1 mouse cellular context compared by ENCODE assay signal in genomic region chr11:117803166-117803688, GRCm38 (mm10).
TF ChIP-seq lines count a peak whose summit lies in the region.

No protein-coding gene starts in this region.

TF ChIP-seq in MEL, 35 proteins besides CTCF, POLR2A, EP300 and RAD21 (continued from another document):
- TF ChIP-seq ZMIZ1 (IDR thresholded peaks at IDR 0.05; ENCODE audit: low read depth, low read length) (no peak), RCOR1 (IDR thresholded peaks at IDR 0.05; ENCODE audit: low read depth, low read length) (no peak), ZKSCAN1 (IDR thresholded peaks at IDR 0.05; ENCODE audit: low read depth, low read length) (no peak), E2F4 (IDR thresholded peaks at IDR 0.05; ENCODE audit: borderline replicate concordance, low read depth, low read length) (no peak), TBP (IDR thresholded peaks at IDR 0.05; ENCODE audit: low read depth, low read length) (no peak), SMC3 (IDR thresholded peaks at IDR 0.05; ENCODE audit: low read depth, low read length) (no peak), USF1 (IDR thresholded peaks at IDR 0.05; ENCODE audit: low read depth, low read length) (no peak), NELFE (IDR thresholded peaks at IDR 0.05; ENCODE audit: low read depth, low read length) (no peak), BHLHE40 (IDR thresholded peaks at IDR 0.05; ENCODE audit: borderline replicate concordance, low read depth, low read length) (no peak), CHD1 (IDR thresholded peaks at IDR 0.05; ENCODE audit: low read depth, low read length) (no peak), ZNF384 (IDR thresholded peaks at IDR 0.05; ENCODE audit: low read depth, low read length) (no peak), POLR2AphosphoS5 (IDR thresholded peaks at IDR 0.05; ENCODE audit: borderline replicate concordance, low read depth, low read length) (no peak), POLR2AphosphoS2 (IDR thresholded peaks at IDR 0.05; ENCODE audit: low read length) (no peak), MEF2A (IDR thresholded peaks at IDR 0.05; ENCODE audit: extremely low read depth, insufficient replicate concordance, low read depth, low read length, poor library complexity, severe bottlenecking) (no peak), CHD2 (IDR thresholded peaks at IDR 0.05; ENCODE audit: low read length) (no peak), MAX (IDR thresholded peaks at IDR 0.05; ENCODE audit: low read length) (no peak)
